Mouse (Mus musculus) cerebellum, postnatal 14 days (tissue): ENCODE measurements around the gene Zfp658.

Experiments
- DNase-seq, 2 experiments: peaks; one replicate each; pipeline ENCODE4 v3.0.0; 2021; ENCODE audit warnings: mixed read lengths in 2 of 2

Zfp658 gene

GRCm38 (mm10) chr7:43584790-43585189 is 22.7 kb downstream of the Zfp658 start:
- DNase-seq = peak in 1 of 2 experiments; percentile 17

DNA sequence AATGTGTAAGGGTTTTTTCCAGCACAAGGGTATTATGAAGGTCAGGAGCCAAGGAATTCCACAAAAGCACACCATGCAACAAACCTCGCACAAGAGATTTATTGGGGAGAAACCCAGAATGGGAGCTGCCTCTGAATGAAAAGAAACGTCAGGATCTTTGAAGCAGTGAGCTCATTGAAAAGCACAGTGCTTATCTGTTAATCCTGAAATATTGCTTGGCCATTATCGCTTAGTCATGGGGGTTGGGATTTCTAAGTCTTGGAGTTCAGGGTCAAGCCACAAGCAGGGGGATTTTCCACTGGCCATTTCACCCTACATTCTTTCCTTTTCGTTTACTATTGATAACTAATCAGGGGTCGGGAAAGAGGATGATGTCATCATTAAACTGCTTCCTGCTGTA is 39.8 kb downstream of the Zfp658 start:
- DNase-seq = no peak

- DNase-seq = peak; percentile 61 to 71
Observed at GRCm38 (mm10) chr7:43606896-43607742, 45.1 kb downstream of the Zfp658 start, which contains the start of gene Zfp819. Gene Zfp819 (plus strand): TSS chr7:43607169.

DNA sequence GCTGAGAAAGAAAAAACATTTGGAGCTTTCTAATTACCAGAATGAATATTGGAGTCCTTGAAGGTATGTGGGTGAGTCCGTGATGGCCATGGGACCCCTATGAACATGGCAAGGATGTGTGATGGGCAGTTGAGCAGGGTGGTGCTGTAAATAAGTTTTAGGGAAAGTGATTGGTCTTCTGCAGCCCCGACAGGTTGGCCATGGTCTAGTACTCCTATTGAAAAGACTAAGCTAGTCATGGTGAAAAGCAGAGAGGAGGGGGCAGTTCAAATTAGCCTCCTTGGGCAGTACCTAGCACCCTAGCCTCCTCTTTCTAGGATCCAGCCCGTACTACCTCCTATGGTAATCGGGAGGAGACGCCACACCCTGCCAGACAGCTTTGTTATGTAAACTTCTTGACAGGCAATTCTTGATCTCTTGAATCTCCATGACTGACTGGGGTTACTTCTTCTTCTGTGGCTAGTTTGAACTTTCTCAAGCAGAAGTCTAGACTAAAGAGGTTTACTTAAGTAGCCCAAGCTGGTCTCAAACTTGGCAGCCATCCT is 45.8 kb downstream of the Zfp658 start:
- DNase-seq = no peak

- DNase-seq = no peak
Observed at GRCm38 (mm10) chr7:43608316-43608824, 46.3 kb downstream of the Zfp658 start.

DNA sequence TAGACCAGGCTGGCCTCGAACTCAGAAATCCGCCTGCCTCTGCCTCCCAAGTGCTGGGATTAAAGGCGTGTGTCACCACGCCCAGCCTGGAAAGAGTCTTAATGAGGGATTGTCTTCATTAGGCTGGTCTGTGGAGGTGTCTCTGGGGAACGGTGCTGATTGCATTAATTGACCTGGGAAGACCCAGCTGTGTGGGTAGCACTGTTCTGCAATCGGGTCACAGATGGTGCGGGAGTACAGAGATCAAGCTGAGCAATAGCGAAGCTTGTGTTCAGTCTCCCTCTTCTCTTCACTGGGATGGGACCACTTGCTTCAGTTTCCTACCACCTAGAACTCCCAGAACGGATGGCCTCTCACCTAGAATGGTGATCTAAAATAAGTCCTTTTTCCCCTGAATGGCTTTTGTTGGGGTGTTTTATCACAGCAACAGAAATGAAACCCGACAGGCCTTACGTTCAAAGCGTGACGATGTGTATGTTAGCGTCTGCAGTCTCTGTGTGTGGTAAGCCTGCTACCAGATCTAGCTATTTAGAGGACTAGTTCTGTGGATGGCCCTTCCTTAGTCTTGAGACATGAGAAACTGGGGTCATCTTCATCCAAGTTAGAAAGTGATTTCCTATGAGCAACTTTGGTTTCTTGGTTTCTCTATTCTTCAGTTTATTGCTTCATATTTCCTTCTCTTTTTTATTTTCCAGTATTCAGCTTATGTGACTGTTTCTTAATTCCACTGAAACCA is 51.9 kb downstream of the Zfp658 start:
- no peak for DNase-seq

DNA sequence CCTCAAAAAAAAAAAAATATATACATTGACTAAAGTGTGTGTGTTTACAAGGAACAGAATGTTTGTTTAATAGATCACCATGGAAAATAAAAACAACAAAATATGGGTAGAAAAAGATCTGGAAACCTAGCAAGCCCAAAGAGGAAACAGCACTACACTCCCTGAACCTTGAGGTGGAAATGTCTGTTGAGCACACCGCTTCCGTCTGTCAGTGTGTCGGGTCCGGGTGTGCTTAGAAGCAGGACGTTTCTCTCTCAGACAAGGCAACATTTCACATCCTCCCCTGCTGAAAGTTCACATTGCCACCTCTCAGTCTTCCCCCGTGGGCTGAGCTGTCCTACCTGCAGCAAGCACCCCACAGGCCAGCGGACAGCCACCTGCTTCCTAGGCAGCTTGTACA is 60.9 kb downstream of the Zfp658 start:
- DNase-seq = no peak

DNA sequence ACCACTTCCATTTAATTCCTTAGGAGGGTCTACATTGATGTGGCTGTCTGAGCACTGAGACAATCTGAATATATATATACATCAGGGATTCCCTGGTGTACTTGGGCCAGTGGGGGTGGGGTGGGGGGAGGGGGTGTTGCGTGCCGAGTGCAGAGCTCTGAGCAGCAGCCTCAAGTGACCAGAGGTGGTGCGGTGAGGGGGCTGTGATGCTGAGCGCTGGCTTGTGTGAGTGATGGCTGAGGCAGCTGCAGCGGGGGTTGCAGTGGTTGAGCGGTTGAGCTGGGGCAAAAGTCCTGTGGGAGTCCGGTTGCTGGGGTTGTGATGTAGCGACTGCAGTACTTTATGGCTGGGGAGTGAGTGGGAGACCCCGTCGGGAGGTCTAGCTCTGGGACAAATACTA is 61.8 kb downstream of the Zfp658 start:
- DNase-seq = no peak
